In the genomic region with DNA sequence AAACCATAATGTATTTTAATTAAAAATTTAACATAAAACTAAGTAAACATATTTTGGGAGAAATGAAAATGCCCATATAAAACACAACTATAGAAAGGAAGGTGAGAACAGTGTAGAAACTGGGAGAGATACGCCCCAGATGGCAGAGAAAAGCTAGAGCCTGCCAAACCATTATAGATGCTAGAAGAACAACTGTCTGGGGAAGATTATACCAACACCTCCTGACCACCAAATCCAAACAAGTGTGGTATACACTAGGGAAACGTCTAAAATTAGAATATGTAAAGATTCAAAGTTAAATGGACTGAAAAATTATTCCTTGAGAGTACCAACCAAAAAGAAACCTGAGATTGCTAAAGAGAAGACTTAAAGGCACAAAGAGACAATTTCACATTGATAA, we compare ENCODE assay signal across 18 mouse cellular contexts. TPM values are rescaled to one million over a fixed set of nuclear protein-coding genes. Genes with fewer than 3 reads are reported as not detected.
"Had no signal": no experiment of that assay in that cellular context is flagged by ENCODE, and none has a peak within 500 bp of the region (broad histone marks: within the 10 kb centered on the region; RNA-seq: fewer than 3 reads in every experiment).

No protein-coding gene starts in this region.

- H3K9ac ChIP-seq: liver, postnatal 0 days; lung, embryonic 15.5 days; midbrain, embryonic 13.5 days; midbrain, embryonic 15.5 days; neural tube, embryonic 12.5 days; stomach, embryonic 15.5 days had no signal

- H3K4me1 ChIP-seq: lung, embryonic 15.5 days; megakaryocyte, embryonic 14.5 days; midbrain, embryonic 13.5 days; midbrain, embryonic 15.5 days; neural tube, embryonic 12.5 days; stomach, embryonic 15.5 days had no signal

- ATAC-seq: liver, postnatal 0 days; lung, postnatal 0 days; midbrain, embryonic 13.5 days; midbrain, embryonic 15.5 days had no signal

- H3K4me3 ChIP-seq: lung, embryonic 15.5 days; megakaryocyte, embryonic 14.5 days; midbrain, embryonic 13.5 days; midbrain, embryonic 15.5 days; neural tube, embryonic 12.5 days; stomach, embryonic 15.5 days had no signal

- H3K4me2 ChIP-seq: lung, embryonic 15.5 days; midbrain, embryonic 13.5 days; midbrain, embryonic 15.5 days; neural tube, embryonic 12.5 days; stomach, embryonic 15.5 days had no signal

- H3K9me3 ChIP-seq: lung, embryonic 15.5 days; megakaryocyte, embryonic 14.5 days; midbrain, embryonic 13.5 days; midbrain, embryonic 15.5 days; neural tube, embryonic 12.5 days; stomach, embryonic 15.5 days had no signal

- DNase-seq: liver, postnatal 0 days; lung, adult 2 months; lung, postnatal 14 days; lung, postnatal 36 days; right cerebral cortex, postnatal 14 days; thymus, adult 18-20 months; thymus, postnatal 14 days; thymus, postnatal 36 days had no signal

- H3K27ac ChIP-seq: lung, embryonic 15.5 days; macrophage; midbrain, embryonic 13.5 days; midbrain, embryonic 15.5 days; neural tube, embryonic 12.5 days; stomach, embryonic 15.5 days; stomach, postnatal 0 days had no signal

- H3K27me3 ChIP-seq: lung, embryonic 15.5 days; megakaryocyte, embryonic 14.5 days; midbrain, embryonic 13.5 days; midbrain, embryonic 15.5 days; neural tube, embryonic 12.5 days; stomach, embryonic 15.5 days had no signal

RNA-seq across cellular contexts. Expression of a gene that starts 35.1 kb away (rescaled TPM):
- total RNA-seq: midbrain, postnatal 0 days had no signal
